Mouse (Mus musculus) large intestine, adult 2 months (tissue): ENCODE measurements around the gene Celsr2. TPM values are rescaled to one million over a fixed set of nuclear protein-coding genes. Genes with fewer than 3 reads are reported as not detected.

ENCODE experiments used
- polyA plus RNA-seq: library from polyadenylated mRNA; depleted of rRNA; stranded (reverse); fragments of >200 nt; gene quantifications from 2 replicates; pipeline ENCODE4 v1.2.3, GENCODE M21; 2012; rRNA removed

The Celsr2 gene
- polyA plus RNA-seq, 1 experiment, result 1.8 TPM

Other genes with a start within 250 kb of the Celsr2 start
- 7.3 and 11.9 TPM in 2 replicates for gene Amigo1, start 229.2 kb downstream of the Celsr2 start, polyA plus RNA-seq
- 9.9 and 10.8 TPM in 2 replicates for gene Cyb561d1, start 214.3 kb downstream of the Celsr2 start, polyA plus RNA-seq
- gene Atxn7l2, start 204.6 kb downstream of the Celsr2 start, polyA plus RNA-seq, result 6.2 and 7.2 TPM in 2 replicates
- 1.7 and 2.3 TPM in 2 replicates for gene Sypl2, start 188.9 kb downstream of the Celsr2 start, polyA plus RNA-seq
- 86.3 and 92.7 TPM in 2 replicates for gene Psma5, start 158.6 kb downstream of the Celsr2 start, polyA plus RNA-seq
- 52.4 and 52.6 TPM in 2 replicates for gene Sort1, start 131.5 kb downstream of the Celsr2 start, polyA plus RNA-seq
- gene Mybphl, start 50.6 kb downstream of the Celsr2 start, polyA plus RNA-seq, result not detected in 2 replicates
- 7.0 and 7.7 TPM in 2 replicates for gene Psrc1, start 31.7 kb downstream of the Celsr2 start, polyA plus RNA-seq
- 40.1 and 40.6 TPM in 2 replicates for gene Sars, start 29.7 kb upstream of the Celsr2 start, polyA plus RNA-seq
- not detected in 2 replicates for gene 1700013F07Rik, start 118.6 kb upstream of the Celsr2 start, polyA plus RNA-seq
- gene 5330417C22Rik, start 121.0 kb upstream of the Celsr2 start, polyA plus RNA-seq, result 24.4 and 27.3 TPM in 2 replicates
- 7.0 and 7.3 TPM in 2 replicates for gene Tmem167b, start 146.9 kb upstream of the Celsr2 start, polyA plus RNA-seq
- 4.3 and 4.6 TPM in 2 replicates for gene Taf13, start 156.1 kb upstream of the Celsr2 start, polyA plus RNA-seq
- 2.0 and 2.2 TPM in 2 replicates for gene Wdr47, start 175.7 kb upstream of the Celsr2 start, polyA plus RNA-seq
- 21.9 and 28.5 TPM in 2 replicates for gene Clcc1, start 238.4 kb upstream of the Celsr2 start, polyA plus RNA-seq